Mouse (Mus musculus) granulocyte monocyte progenitor cell, adult 5-6 weeks (primary cell): ENCODE results near the gene Fau. TPM values are rescaled to one million over a fixed set of nuclear protein-coding genes. Genes with fewer than 3 reads are reported as not detected.
"Not testable (repeated sequence)": the region's sequence is repeated elsewhere in the genome, so short reads cannot be mapped to it uniquely, and the experiment has no call there.

Experiments
- ATAC-seq: replicated peaks from 2 replicates; pipeline ENCODE4 v1.8.0; 2016; ENCODE audit warnings: mild to moderate bottlenecking, moderate TSS enrichment, inconsistent platforms; ENCODE audit not compliant: poor library complexity, severe bottlenecking
- total RNA-seq, 2 experiments: library from RNA; stranded (forward) in 1 of 2; stranded (reverse) in 1 of 2; fragments of 200-712, 200-1000 nt in 1 of 2; fragments of >200 nt in 1 of 2; fragmentation: Nextera tagmentation in 1 of 2; gene quantifications; 2 replicates each; pipeline ENCODE4 v1.2.3; 2014 to 2017

The Fau gene
- 2,326 and 2,717 TPM in 2 replicates for total RNA-seq (2014; fragmentation: Nextera tagmentation)
- 1,639 and 2,001 TPM in 2 replicates for total RNA-seq (2017)

DNA sequence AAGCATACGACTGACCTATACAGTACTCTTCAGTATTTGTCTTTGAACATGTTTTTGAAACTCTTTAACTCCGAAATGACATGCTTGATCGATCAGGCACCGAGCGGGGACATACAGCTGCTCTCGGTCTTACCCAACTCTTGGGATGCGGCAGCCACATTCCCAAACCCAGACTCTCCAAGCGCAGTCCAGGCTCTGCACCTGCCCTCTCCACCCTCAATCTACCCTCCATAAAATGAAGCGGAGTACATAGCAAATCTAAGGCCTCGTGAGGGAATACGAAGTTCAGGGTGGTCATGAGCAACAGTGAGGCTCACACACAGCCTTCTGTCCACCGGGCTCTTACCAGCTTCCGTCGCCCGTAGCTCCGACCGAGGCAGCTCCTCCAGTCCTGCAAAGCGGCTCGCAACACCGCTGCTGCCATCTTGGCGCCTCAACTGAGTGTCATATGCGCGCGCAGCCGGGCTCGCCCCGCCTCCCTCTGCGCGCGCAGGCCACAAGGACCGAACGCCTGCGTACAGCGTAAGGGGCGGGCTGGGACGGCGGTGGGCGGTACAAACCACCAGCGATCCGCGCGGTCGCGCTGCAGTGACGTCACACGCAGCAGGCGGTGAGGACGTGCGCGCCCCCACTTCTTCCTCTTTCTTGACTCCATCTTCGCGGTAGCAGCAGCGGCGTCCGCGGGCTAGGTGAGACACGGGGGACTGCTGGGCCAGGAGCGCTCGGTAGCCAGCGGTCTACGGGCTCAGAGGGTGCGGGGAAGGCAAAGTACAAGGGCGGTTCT is at the start of gene Fau, which contains the start of gene Mrpl49:
TSS of gene Fau (plus strand) at position 532 of the 784 bp plus-strand sequence.
TSS of gene Mrpl49 (minus strand) at position 473 of the 784 bp plus-strand sequence.
- peak; percentile 76 for ATAC-seq

DNA sequence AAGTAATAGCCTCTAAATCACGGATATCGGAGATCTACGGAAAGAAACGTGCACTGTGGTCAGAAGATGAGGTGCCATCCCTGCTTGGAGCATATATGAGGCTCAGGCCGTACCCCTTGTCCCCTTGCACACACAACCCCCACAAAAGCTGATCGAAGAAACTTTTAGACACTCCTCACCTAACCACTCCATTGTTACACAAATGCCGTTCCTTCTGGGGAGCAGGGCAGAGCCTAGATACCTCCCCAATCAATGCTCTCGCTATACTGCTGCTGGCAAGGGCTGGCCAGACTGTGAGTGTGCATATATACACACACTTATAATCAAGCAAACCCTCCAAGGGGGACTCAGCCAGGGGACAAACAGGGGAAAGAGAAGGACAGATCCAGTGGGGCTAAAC is 48.5 kb upstream of the Fau start:
- no peak for ATAC-seq

GRCm38 (mm10) chr19:6013691-6014090 is 44.0 kb upstream of the Fau start:
- ATAC-seq: no peak

- peak; percentile 36 for ATAC-seq
Measured at GRCm38 (mm10) chr19:6014991-6015510, 42.6 kb upstream of the Fau start.

GRCm38 (mm10) chr19:6015511-6016315 is 41.9 kb upstream of the Fau start, which contains the start of gene Capn1:
Gene Capn1, minus strand, starts transcription at chr19:6015897.
- ATAC-seq: peak; percentile 68

DNA sequence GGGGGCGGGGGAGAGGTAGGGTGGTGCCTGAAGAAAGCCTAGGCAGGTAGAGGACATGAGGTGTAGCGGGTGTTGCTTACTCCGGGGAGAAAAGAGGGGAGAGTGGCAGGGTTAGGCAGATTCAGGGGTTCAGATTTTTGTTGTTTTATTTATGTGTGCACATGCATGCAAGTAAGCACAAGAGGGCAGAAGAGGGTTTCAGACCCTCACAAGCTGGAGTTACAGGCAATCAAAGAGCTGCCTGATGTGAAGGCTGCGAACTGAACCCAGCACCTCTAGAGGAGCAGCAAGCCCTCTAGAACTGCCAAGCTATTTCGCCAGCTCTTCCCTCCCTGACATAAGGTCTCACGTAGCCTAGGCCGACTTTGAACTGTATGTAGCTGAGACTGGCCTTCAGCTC is 41.1 kb upstream of the Fau start:
- ATAC-seq: no peak

- peak; percentile 62 for ATAC-seq
Measured at GRCm38 (mm10) chr19:6018142-6019089, 39.2 kb upstream of the Fau start.

DNA sequence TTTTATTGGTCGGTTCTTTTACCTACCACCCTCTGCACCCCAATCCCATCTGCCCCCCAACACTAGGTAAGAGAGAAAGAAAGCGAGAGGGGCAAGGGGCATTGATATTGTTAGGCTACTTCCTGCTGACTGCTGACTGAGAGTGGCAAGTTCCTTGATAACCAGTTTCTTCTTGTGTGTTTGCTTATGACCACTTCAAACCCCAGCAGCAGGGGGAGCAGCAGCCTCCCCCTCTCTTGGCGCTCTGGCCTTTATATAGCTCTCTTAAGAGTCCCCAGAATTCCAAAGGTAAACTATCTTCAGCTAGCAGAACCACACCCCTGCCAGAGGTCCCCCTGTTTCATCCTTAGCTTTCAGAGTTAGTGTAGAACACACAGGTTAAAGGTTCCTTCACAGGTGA is 37.4 kb upstream of the Fau start:
- no peak for ATAC-seq

DNA sequence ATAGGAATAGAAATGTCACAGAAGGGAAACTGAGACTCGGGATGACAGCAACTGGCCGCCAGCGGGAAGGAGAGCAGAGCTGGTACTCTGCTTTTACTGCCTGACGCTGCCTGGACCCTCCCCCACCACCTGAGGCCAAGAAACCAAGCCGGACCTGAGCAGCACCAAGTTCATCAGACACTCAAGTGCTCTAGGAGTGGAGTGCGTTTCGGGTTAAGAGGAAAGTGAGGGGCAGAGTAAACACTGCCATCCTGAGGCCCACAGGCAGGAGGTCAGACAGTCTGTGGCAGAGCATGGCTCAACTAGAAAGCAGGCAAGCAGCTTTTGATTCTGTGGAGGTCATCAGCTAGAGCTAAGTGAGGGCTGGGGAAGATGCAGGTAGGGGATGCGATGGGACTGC is 34.6 kb upstream of the Fau start:
- no peak for ATAC-seq

- ATAC-seq: no peak
Measured at GRCm38 (mm10) chr19:6023930-6024329, 33.7 kb upstream of the Fau start.

- no peak for ATAC-seq
Measured at GRCm38 (mm10) chr19:6028991-6029390, 28.7 kb upstream of the Fau start.

DNA sequence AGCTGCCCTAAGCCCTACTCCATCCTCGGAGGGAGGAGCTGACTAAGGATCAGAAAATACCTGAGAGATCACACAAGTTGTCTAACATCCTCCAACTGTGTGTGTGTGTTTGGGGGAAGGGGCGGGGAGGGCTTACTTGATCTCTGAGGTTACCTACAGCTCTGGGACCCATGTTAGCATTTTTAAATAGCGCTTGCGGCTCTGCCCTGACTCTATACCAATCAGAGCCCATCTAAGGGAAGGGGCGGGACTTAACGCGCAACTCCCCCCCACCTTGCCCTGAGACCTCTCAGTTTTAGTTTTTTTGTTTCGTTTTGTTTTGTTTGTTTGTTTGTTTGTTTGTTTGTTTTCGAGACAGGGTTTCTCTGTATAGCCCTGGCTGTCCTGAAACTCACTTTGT is 28.2 kb upstream of the Fau start:
- no peak for ATAC-seq

- no peak for ATAC-seq
Measured at GRCm38 (mm10) chr19:6030520-6031280, 26.9 kb upstream of the Fau start.

DNA sequence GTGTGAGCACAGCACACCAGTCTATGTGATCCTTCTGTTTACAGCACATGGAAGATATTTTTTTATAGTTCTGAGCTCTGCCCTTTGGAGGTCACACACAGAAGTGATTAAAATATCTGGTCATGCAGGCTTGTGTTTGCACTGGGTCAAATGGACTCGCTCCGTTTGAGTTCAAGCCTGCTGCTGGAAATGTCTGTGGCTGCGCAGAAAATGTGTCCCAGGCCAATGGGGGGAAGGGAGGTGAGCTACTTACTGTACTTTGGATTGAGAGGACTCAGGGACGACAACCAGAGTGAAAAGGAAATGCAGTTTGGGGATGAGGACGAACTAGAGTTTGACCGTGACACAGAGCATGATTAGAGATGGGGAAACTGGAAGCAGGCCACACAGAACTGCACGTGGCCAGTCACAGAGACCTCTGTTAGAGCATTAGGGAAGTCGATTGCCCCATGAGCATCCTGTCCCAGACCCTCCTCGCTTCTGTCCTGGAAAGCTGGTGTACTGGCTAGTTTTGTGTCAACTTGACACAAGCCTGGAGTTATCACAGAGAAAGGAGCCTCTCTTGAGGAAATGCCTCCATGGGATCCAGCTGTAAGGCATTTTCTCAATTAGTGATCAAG is 21.6 kb upstream of the Fau start:
- ATAC-seq: peak; percentile 88

DNA sequence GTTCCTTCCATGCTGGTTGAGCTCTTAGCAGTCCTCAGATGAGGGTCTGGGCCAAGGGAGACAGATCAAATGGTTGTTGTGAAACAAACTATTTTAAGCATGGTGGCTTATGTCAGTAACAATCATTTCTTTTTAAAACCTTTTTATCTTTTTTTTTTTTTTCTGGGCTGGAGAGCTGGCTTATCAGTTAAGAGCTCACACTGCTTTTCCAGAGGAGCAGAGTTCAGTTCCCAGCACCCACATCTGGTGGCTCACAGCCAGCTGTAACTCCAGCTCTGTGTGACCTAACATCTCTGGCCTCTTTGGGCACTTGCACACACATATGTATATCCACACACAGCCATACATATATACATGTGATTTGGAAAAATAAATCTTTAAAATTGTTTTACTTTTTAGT is 19.9 kb upstream of the Fau start:
- no peak for ATAC-seq

DNA sequence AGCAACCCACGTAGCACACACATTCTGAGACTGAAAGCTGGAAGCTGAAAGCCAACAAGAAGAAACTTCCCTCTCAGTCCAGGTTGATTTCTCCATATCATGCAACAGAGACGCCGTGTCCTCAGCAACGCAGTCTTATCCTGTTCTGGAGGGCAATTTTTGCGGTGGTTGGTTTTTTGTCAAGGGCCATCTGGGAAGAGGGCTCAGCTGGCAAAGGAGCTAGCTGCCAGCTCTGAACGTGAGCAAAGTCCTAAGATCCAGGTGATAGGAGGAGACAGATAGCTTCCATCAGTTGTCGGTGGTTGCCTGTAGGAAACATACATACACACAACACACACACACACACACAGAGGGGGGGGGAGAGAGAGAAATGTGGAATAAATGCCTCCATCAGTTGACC is 19.3 kb upstream of the Fau start:
- ATAC-seq: no peak

DNA sequence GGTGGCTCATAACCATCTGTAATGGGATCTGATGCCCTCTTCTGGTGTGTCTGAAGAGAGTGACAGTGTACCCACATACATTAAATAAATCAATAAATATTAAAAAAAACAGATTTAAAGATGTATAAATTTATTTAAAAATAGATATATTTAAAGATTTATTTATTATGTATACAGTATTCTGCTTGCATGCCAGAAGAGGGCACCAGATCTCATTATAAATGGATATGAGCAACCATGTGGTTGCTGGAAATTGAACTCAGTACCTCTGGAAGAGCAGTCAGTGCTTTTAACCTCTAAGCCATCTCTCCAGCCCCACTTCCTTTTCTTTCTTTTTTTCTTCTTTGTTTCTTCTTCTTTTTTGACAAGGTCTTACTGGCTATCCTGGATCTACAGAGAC is 17.6 kb upstream of the Fau start:
- ATAC-seq: no peak

GRCm38 (mm10) chr19:6042293-6042692 is 15.4 kb upstream of the Fau start:
- no peak for ATAC-seq

DNA sequence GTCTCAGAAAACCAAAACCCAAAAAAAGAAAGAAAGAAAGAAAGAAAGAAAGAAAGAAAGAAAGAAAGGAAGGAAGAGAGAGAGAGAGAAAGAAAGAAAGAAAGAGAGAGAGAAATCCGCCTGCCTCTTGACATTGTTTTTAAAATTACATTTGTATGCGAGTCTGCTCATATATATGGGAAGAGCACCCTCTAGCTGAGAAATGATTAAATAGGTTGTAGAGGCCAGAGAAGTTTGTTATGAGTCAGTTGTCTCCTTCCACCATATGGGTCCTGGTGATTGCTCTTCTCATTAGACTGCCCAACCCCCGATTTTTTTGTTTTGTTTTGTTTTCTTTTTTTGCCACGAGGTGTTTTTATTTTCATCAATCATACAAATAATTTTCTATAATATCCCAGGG is 13.5 kb upstream of the Fau start:
- ATAC-seq: not testable (repeated sequence)
